Mouse (Mus musculus): Measurements from ENCODE around the gene Atoh8. TPM values are rescaled to one million over a fixed set of nuclear protein-coding genes. Genes with fewer than 3 reads are reported as not detected.

The Atoh8 gene
- polyA plus RNA-seq, 1 experiment: 34.4 TPM

DNA sequence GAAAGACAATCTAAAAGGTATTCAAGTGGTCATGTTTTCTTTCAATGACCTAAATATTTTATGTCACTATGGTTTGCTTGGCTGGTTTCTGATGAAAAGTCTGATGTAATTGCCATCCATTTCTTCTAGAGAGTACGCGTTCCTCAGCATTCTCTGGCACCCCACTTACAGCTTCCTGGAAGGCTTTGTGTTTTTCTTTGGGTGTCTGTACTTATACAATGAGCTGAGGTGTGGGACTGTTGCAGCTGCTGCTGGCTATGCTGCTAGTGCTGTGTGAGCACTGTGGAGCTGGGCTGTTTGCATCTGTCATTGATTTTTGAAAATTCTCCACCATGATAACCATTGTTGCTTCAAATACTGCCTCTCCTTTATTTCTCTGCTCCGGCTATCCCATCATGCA is 56.4 kb downstream of the Atoh8 start:
- H3ac ChIP-seq (ENCODE audit: control insufficient read depth, insufficient read length, low read depth): no peak overlapping the region
- H3K79me3 ChIP-seq (ENCODE audit: low read depth): no peaks in the 10 kb centered on the region
- H3K4me3 ChIP-seq (ENCODE audit: insufficient read depth, poor library complexity, severe bottlenecking): no peak overlapping the region
- no peaks in the 10 kb centered on the region for H3K79me2 ChIP-seq (ENCODE audit: control insufficient read depth, insufficient read depth)
- H3K27me3 ChIP-seq (ENCODE audit: control insufficient read depth, insufficient read depth, insufficient read length): no peaks in the 10 kb centered on the region
- no peak for TF ChIP-seq USF1 (IDR thresholded peaks at IDR 0.05; ENCODE audit: low read depth)
- TF ChIP-seq CTCF (IDR thresholded peaks at IDR 0.05; ENCODE audit: control insufficient read depth, insufficient read depth, insufficient read length): no peak
- no peaks in the 10 kb centered on the region for H3K36me3 ChIP-seq (ENCODE audit: control insufficient read depth, insufficient read depth)

DNA sequence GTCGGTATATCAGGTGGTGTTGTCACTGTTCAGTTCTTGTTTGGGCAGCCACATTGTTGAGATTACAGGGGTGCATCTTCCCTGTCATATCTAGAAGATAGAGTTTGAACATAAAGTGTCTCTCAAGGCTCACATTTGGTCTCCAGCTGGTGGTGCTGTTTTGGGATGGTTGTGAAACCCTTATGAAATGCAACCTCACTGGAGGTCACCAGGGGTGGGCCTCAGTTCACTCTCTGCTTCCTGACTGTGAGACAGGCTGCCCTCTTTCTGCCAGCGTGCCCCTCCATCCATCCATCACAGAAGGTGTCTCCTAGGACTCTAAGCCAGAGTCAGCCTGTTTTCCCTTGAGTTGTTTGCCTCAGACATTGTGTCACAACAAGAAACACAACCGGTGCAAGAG is 58.0 kb downstream of the Atoh8 start:
- H3K36me3 ChIP-seq (ENCODE audit: control insufficient read depth, insufficient read depth): no peaks in the 10 kb centered on the region
- H3ac ChIP-seq (ENCODE audit: control insufficient read depth, insufficient read length, low read depth): no peak overlapping the region
- H3K4me3 ChIP-seq (ENCODE audit: insufficient read depth, poor library complexity, severe bottlenecking): no peak overlapping the region
- no peaks in the 10 kb centered on the region for H3K79me3 ChIP-seq (ENCODE audit: low read depth)
- H3K27me3 ChIP-seq (ENCODE audit: control insufficient read depth, insufficient read depth, insufficient read length): no peaks in the 10 kb centered on the region
- TF ChIP-seq MYOD1 (IDR thresholded peaks at IDR 0.05; ENCODE audit: control insufficient read depth, insufficient read length, low read depth) (no peak), CTCF (IDR thresholded peaks at IDR 0.05; ENCODE audit: control insufficient read depth, insufficient read depth, insufficient read length) (no peak), FOSL1 (IDR thresholded peaks at IDR 0.05; ENCODE audit: insufficient read depth, low read length, poor library complexity, severe bottlenecking) (no peak), USF1 (IDR thresholded peaks at IDR 0.05; ENCODE audit: low read depth) (no peak)
- no peaks in the 10 kb centered on the region for H3K79me2 ChIP-seq (ENCODE audit: control insufficient read depth, insufficient read depth)

DNA sequence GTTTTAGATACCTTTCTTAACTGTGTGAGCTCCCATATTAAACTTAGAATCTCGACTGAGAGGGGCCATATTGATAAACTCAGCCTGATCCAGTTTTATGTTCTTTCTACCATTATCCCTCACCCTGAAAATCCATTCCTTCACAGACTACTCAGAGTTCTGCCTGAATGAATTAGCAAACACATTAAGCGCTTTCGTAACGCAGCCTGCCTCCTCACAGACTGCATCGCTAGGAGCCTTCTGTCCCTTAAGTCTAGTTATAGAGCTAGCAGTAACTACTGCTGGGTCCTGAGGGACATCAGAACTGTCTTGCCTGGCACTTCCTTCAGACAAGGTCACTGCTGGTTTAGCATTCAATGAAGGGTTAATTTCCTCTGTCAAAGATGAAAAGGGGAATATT is 59.4 kb downstream of the Atoh8 start:
- no peaks in the 10 kb centered on the region for H3K79me2 ChIP-seq (ENCODE audit: control insufficient read depth, insufficient read depth)
- H3K36me3 ChIP-seq (ENCODE audit: control insufficient read depth, insufficient read depth): no peaks in the 10 kb centered on the region
- H3K79me3 ChIP-seq (ENCODE audit: low read depth): no peaks in the 10 kb centered on the region
- no peaks in the 10 kb centered on the region for H3K27me3 ChIP-seq (ENCODE audit: control insufficient read depth, insufficient read depth, insufficient read length)
- TF ChIP-seq USF1 (IDR thresholded peaks at IDR 0.05; ENCODE audit: low read depth) (no peak), MYOD1 (IDR thresholded peaks at IDR 0.05; ENCODE audit: control insufficient read depth, insufficient read length, low read depth) (no peak), MAX (IDR thresholded peaks at IDR 0.05) (no peak), MYOG (IDR thresholded peaks at IDR 0.05; ENCODE audit: control insufficient read depth, extremely low read depth, insufficient read length) (no peak), FOSL1 (IDR thresholded peaks at IDR 0.05; ENCODE audit: insufficient read depth, low read length, poor library complexity, severe bottlenecking) (no peak)
- H3K4me3 ChIP-seq (ENCODE audit: insufficient read depth, poor library complexity, severe bottlenecking): no peak overlapping the region
- no peak overlapping the region for H3ac ChIP-seq (ENCODE audit: control insufficient read depth, insufficient read length, low read depth)

DNA sequence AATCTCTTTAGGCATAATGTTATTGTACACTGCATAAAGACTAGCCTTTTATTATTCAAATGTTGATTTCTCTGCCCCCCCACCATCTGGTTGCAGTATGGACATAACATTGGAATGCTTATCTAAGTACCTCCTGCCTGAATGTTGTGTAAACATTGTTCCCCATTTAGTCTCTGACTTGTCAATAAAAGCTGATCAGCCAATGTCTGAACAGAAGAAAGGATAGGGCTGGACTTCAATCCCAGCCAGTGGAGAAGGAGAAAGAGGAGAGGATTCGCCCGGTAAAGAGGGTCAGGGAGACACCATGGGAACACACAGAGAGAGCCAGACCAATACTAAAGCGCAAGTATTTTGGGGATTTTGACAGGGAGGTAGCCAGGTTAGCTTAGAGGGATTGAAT is 60.0 kb downstream of the Atoh8 start:
- Histone ChIP-seq H3K79me2 (ENCODE audit: control insufficient read depth, insufficient read depth) (no peaks in the 10 kb centered on the region), H3K36me3 (ENCODE audit: control insufficient read depth, insufficient read depth) (no peaks in the 10 kb centered on the region), H3K79me3 (ENCODE audit: low read depth) (no peaks in the 10 kb centered on the region), H3ac (ENCODE audit: control insufficient read depth, insufficient read length, low read depth) (no peak overlapping the region), H3K27me3 (ENCODE audit: control insufficient read depth, insufficient read depth, insufficient read length) (no peaks in the 10 kb centered on the region), H3K4me3 (ENCODE audit: insufficient read depth, poor library complexity, severe bottlenecking) (no peak overlapping the region)
- TF ChIP-seq MYOD1 (IDR thresholded peaks at IDR 0.05; ENCODE audit: control insufficient read depth, insufficient read length, low read depth) (no peak), USF1 (IDR thresholded peaks at IDR 0.05; ENCODE audit: low read depth) (no peak), MYOG (IDR thresholded peaks at IDR 0.05; ENCODE audit: control insufficient read depth, extremely low read depth, insufficient read length) (no peak), MAX (IDR thresholded peaks at IDR 0.05) (no peak), CEBPB (IDR thresholded peaks at IDR 0.05; ENCODE audit: low read depth) (no peak), FOSL1 (IDR thresholded peaks at IDR 0.05; ENCODE audit: insufficient read depth, low read length, poor library complexity, severe bottlenecking) (no peak), CTCF (IDR thresholded peaks at IDR 0.05; ENCODE audit: control insufficient read depth, insufficient read depth, insufficient read length) (no peak)

DNA sequence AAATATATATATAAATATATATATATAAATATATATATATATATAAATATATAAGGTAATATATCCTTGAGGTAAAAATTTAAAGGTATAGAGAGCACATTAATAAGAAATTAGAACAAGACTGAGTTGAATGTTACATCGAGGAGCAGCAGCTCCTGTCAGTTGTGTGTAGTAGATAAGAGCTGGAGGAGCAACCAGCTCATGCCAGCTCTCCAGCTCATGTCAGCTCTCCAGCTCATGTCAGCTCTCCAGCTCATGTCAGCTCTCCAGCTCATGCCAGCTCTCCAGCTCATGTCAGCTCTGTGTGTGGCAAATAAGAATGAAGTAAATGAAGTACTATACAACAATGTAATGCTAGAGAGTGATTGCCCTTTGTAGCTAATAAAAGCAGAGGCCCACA is 62.0 kb downstream of the Atoh8 start:
- TF ChIP-seq FOSL1 (IDR thresholded peaks at IDR 0.05; ENCODE audit: insufficient read depth, low read length, poor library complexity, severe bottlenecking) (no peak), CTCF (IDR thresholded peaks at IDR 0.05; ENCODE audit: control insufficient read depth, insufficient read depth, insufficient read length) (no peak), MAX (IDR thresholded peaks at IDR 0.05) (no peak), CEBPB (IDR thresholded peaks at IDR 0.05; ENCODE audit: low read depth) (no peak), MYOD1 (IDR thresholded peaks at IDR 0.05; ENCODE audit: control insufficient read depth, insufficient read length, low read depth) (no peak), USF1 (IDR thresholded peaks at IDR 0.05; ENCODE audit: low read depth) (no peak), MYOG (IDR thresholded peaks at IDR 0.05; ENCODE audit: control insufficient read depth, extremely low read depth, insufficient read length) (no peak)
- Histone ChIP-seq H3K79me3 (ENCODE audit: low read depth) (no peaks in the 10 kb centered on the region), H3K27me3 (ENCODE audit: control insufficient read depth, insufficient read depth, insufficient read length) (no peaks in the 10 kb centered on the region), H3K79me2 (ENCODE audit: control insufficient read depth, insufficient read depth) (no peaks in the 10 kb centered on the region), H3K36me3 (ENCODE audit: control insufficient read depth, insufficient read depth) (no peaks in the 10 kb centered on the region), H3K4me3 (ENCODE audit: insufficient read depth, poor library complexity, severe bottlenecking) (no peak overlapping the region), H3ac (ENCODE audit: control insufficient read depth, insufficient read length, low read depth) (no peak overlapping the region)

DNA sequence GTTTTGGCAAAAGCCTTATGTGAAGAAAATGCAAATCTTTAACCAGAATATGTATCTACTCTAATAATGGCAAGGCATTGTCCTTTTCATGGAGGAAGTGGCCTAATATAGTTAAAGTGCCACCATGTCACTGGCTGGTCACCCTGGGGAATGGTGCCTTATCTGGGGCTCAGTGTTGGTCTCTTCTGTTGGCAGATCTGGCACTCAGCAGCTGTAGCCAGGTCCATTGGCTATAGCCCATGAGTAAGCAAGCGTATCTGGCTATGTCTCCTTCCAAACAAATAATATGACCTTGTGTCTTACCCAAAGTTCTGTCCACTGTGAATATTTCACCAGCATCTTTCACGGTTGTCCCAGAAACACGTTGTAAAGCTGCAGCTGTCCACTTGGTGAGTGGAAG is 64.0 kb downstream of the Atoh8 start:
- TF ChIP-seq MYOD1 (IDR thresholded peaks at IDR 0.05; ENCODE audit: control insufficient read depth, insufficient read length, low read depth) (no peak), FOSL1 (IDR thresholded peaks at IDR 0.05; ENCODE audit: insufficient read depth, low read length, poor library complexity, severe bottlenecking) (no peak), MAX (IDR thresholded peaks at IDR 0.05) (no peak), CTCF (IDR thresholded peaks at IDR 0.05; ENCODE audit: control insufficient read depth, insufficient read depth, insufficient read length) (no peak), CEBPB (IDR thresholded peaks at IDR 0.05; ENCODE audit: low read depth) (no peak), USF1 (IDR thresholded peaks at IDR 0.05; ENCODE audit: low read depth) (no peak), MYOG (IDR thresholded peaks at IDR 0.05; ENCODE audit: control insufficient read depth, extremely low read depth, insufficient read length) (no peak)
- Histone ChIP-seq H3K36me3 (ENCODE audit: control insufficient read depth, insufficient read depth) (no peaks in the 10 kb centered on the region), H3K79me2 (ENCODE audit: control insufficient read depth, insufficient read depth) (no peaks in the 10 kb centered on the region), H3ac (ENCODE audit: control insufficient read depth, insufficient read length, low read depth) (no peak overlapping the region), H3K79me3 (ENCODE audit: low read depth) (no peaks in the 10 kb centered on the region), H3K4me3 (ENCODE audit: insufficient read depth, poor library complexity, severe bottlenecking) (no peak overlapping the region), H3K27me3 (ENCODE audit: control insufficient read depth, insufficient read depth, insufficient read length) (no peaks in the 10 kb centered on the region)
